Mouse (Mus musculus): ENCODE measurements around the gene Zbtb24. TPM values are rescaled to one million over a fixed set of nuclear protein-coding genes. Genes with fewer than 3 reads are reported as not detected.
A peak's percentile ranks its signal among the peaks of the same experiment; 100 is the strongest.

Gene Zbtb24
- total and polyA plus RNA-seq, 2 experiments from 2014 or later, result 7.7 to 11.6 TPM

DNA sequence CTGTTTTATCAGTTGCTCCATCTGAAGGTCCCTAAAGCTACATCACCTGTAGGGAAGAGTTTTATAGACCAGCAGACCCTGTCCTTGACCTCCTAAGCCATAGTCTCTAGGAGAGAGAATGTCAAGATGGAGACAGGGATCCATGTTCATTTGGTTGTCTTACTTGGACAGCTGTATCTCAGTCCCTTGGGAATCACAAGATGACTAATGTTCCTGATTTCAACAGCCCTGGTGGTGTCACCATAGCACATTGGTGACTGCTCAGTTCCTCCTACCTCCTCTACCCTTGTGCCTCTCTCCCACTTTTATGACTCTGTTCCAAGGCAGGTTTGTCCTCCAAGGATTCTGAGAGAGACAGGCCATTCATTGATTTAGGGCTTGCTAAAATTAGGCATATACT, 64.7 kb downstream of the Zbtb24 start:
- H3K4me2 ChIP-seq (ENCODE audit: low read depth, low read length), result no peak overlapping the region
- no peaks in the 10 kb centered on the region for H3K36me3 ChIP-seq (replicated peaks; ENCODE audit: control insufficient read depth, insufficient read depth, low read length)
- H3K27me3 ChIP-seq (ENCODE audit: control insufficient read depth, insufficient read depth, low read length), result no peaks in the 10 kb centered on the region
- no peak overlapping the region for H3K4me3 ChIP-seq (ENCODE audit: low read depth, low read length)
- DNase-seq (ENCODE audit: low spot score), result no peak
- no peaks in the 10 kb centered on the region for H3K9me3 ChIP-seq (replicated peaks; ENCODE audit: control insufficient read depth, low read length)
- H3K4me1 ChIP-seq (ENCODE audit: control insufficient read depth, insufficient read depth), result peaks cover 18% of the 10 kb centered on the region
- no peak for ATAC-seq (ENCODE audit: insufficient read depth, low read depth)
- H3K27ac ChIP-seq (ENCODE audit: low read depth), result peak overlapping the region; percentile 25; the same call in 1 of the 2 replicates
- no peak overlapping the region for H3K9ac ChIP-seq (replicated peaks; ENCODE audit: low read depth, low read length)
- TF ChIP-seq CTCF (IDR thresholded peaks at IDR 0.05; ENCODE audit: low read depth) (no peak), EP300 (IDR thresholded peaks at IDR 0.05; ENCODE audit: low read depth) (no peak)

Other genes with a start within 250 kb of the Zbtb24 start
- 78.9 and 86.9 TPM in 2 replicates for gene Fig4, start 147.1 kb upstream of the Zbtb24 start, total RNA-seq (2014; rRNA removed; ENCODE audit: low replicate concordance)
- gene Fig4, start 147.1 kb upstream of the Zbtb24 start, polyA plus RNA-seq (2015; fragmentation: Nextera tagmentation; extraction: Ambion mirVana), result 47.3 and 55.5 TPM in 2 replicates
- gene Ak9, start 146.4 kb upstream of the Zbtb24 start, total RNA-seq (2014; rRNA removed; ENCODE audit: low replicate concordance), result 0.23 TPM in 1 of 2 replicates, not detected in the other
- 0.18 and 0.29 TPM in 2 replicates for gene Ak9, start 146.4 kb upstream of the Zbtb24 start, polyA plus RNA-seq (2015; fragmentation: Nextera tagmentation; extraction: Ambion mirVana)
- 33.1 and 60.4 TPM in 2 replicates for gene Mical1, start 25.9 kb downstream of the Zbtb24 start, total RNA-seq (2014; rRNA removed; ENCODE audit: low replicate concordance)
- gene Mical1, start 25.9 kb downstream of the Zbtb24 start, polyA plus RNA-seq (2015; fragmentation: Nextera tagmentation; extraction: Ambion mirVana), result 33.0 and 36.1 TPM in 2 replicates
- gene Smpd2, start 40.0 kb downstream of the Zbtb24 start, total RNA-seq (2014; rRNA removed; ENCODE audit: low replicate concordance), result 91.6 and 105 TPM in 2 replicates
- gene Smpd2, start 40.0 kb downstream of the Zbtb24 start, polyA plus RNA-seq (2015; fragmentation: Nextera tagmentation; extraction: Ambion mirVana), result 72.4 TPM in 2 replicates
- 4.5 TPM in 1 of 2 replicates, not detected in the other for gene Ppil6, start 40.1 kb downstream of the Zbtb24 start, total RNA-seq (2014; rRNA removed; ENCODE audit: low replicate concordance)
- 5.9 and 6.5 TPM in 2 replicates for gene Ppil6, start 40.1 kb downstream of the Zbtb24 start, polyA plus RNA-seq (2015; fragmentation: Nextera tagmentation; extraction: Ambion mirVana)
- gene Cd164, start 69.0 kb downstream of the Zbtb24 start, total RNA-seq (2014; rRNA removed; ENCODE audit: low replicate concordance), result 76.0 and 113 TPM in 2 replicates
- 131 and 138 TPM in 2 replicates for gene Cd164, start 69.0 kb downstream of the Zbtb24 start, polyA plus RNA-seq (2015; fragmentation: Nextera tagmentation; extraction: Ambion mirVana)

Data from heart, postnatal 0 days (tissue).